Mouse (Mus musculus) embryonic facial prominence, embryonic 12.5 days (tissue): ENCODE measurements at regions not wholly inside any gene's neighbourhood (a gene's known extent, or its start where the extent isn't known, plus 50 kb on each side); places are given as distances from the start of the nearest gene placed in this dataset.

Source experiments
- ATAC-seq: fragments of 200-750 bp; cut with Nextera tagmentation; 2 replicates; pipeline ENCODE4 v1.8.0; 2017; ENCODE audit not compliant: insufficient number of reproducible peaks, insufficient read depth, low FRiP score, low TSS enrichment
- H3K27ac ChIP-seq: fragments of 300-500 bp; sonication (generic); 2 replicates; pipeline ENCODE4 v1.5.1; 2016; ENCODE audit warnings: mild to moderate bottlenecking
- H3K27me3 ChIP-seq: fragments of 300-500 bp; sonication (generic); 2 replicates; pipeline ENCODE4 v1.6.1; 2016; ENCODE audit warnings: mild to moderate bottlenecking, moderate library complexity
- H3K36me3 ChIP-seq: fragments of 300-500 bp; sonication (generic); 2 replicates; pipeline ENCODE4 v1.6.1; 2016; ENCODE audit warnings: mild to moderate bottlenecking
- H3K4me1 ChIP-seq: fragments of 300-500 bp; sonication (generic); 2 replicates; pipeline ENCODE4 v1.6.1; 2016
- H3K4me2 ChIP-seq: fragments of 300-500 bp; sonication (generic); replicated peaks from 2 replicates; pipeline ENCODE4 v1.6.1; 2016; ENCODE audit warnings: mild to moderate bottlenecking, moderate library complexity
- H3K4me3 ChIP-seq: fragments of 300-500 bp; sonication (generic); 2 replicates; pipeline ENCODE4 v1.5.1; 2016; ENCODE audit warnings: mild to moderate bottlenecking
- H3K9ac ChIP-seq: fragments of 300-500 bp; sonication (generic); 2 replicates; pipeline ENCODE4 v1.6.1; 2016; ENCODE audit warnings: mild to moderate bottlenecking, moderate library complexity
- H3K9me3 ChIP-seq: fragments of 300-500 bp; sonication (generic); 2 replicates; pipeline ENCODE4 v1.6.1; 2016; ENCODE audit warnings: mild to moderate bottlenecking, moderate library complexity
- WGBS: fragments of 180-500 bp; shearing (Covaris S2); methylation state at CpG from one replicate; pipeline ENCODE4 v1.1.7; 2016; 5-methylcytosine and 5-hydroxymethylcytosine counted together

- H3K9ac ChIP-seq: no peak overlapping the region
- no peaks in the 10 kb centered on the region for H3K9me3 ChIP-seq
- no peaks in the 10 kb centered on the region for H3K36me3 ChIP-seq
- peaks cover 10% of the 10 kb centered on the region; the same call in 1 of the 2 replicates for H3K4me1 ChIP-seq
- WGBS: 46% methylated on average over 2 of the region's 2 CpGs
- H3K27ac ChIP-seq: no peak overlapping the region
- no peak overlapping the region for H3K4me2 ChIP-seq
- H3K4me3 ChIP-seq: no peak overlapping the region
- no peaks in the 10 kb centered on the region for H3K27me3 ChIP-seq
- no peak for ATAC-seq
These were observed 213.1 kb upstream of the Atp5g3 start for GRCm38 (mm10) chr2:74124252-74124651.

GRCm38 (mm10) chr2:74123360-74124074 lies 212.4 kb upstream of the Atp5g3 start:
- Histone ChIP-seq H3K9me3 (no peaks in the 10 kb centered on the region), H3K4me2 (no peak overlapping the region), H3K27me3 (no peaks in the 10 kb centered on the region), H3K4me1 (peaks cover 3% of the 10 kb centered on the region; the same call in 1 of the 2 replicates), H3K9ac (no peak overlapping the region), H3K27ac (no peak overlapping the region), H3K4me3 (no peak overlapping the region), H3K36me3 (no peaks in the 10 kb centered on the region)
- WGBS: 43% methylated on average over 6 of the region's 6 CpGs
- no peak for ATAC-seq

GRCm38 (mm10) chr2:74122937-74123336 lies 211.8 kb upstream of the Atp5g3 start:
- ATAC-seq: no peak
- Histone ChIP-seq H3K36me3 (no peaks in the 10 kb centered on the region), H3K4me1 (peaks cover 2% of the 10 kb centered on the region; the same call in 1 of the 2 replicates), H3K4me2 (no peak overlapping the region), H3K9ac (no peak overlapping the region), H3K27me3 (no peaks in the 10 kb centered on the region), H3K9me3 (no peaks in the 10 kb centered on the region), H3K27ac (no peak overlapping the region), H3K4me3 (no peak overlapping the region)
- 53% methylated on average over 2 of the region's 2 CpGs for WGBS

GRCm38 (mm10) chr2:74120051-74120450 lies 208.9 kb upstream of the Atp5g3 start:
- Histone ChIP-seq H3K27ac (no peak overlapping the region), H3K9ac (no peak overlapping the region), H3K4me3 (no peak overlapping the region), H3K4me1 (peaks cover 2% of the 10 kb centered on the region; the same call in 1 of the 2 replicates), H3K36me3 (no peaks in the 10 kb centered on the region), H3K4me2 (no peak overlapping the region), H3K9me3 (no peaks in the 10 kb centered on the region), H3K27me3 (no peaks in the 10 kb centered on the region)
- no peak for ATAC-seq
- 37% methylated on average over 10 of the region's 10 CpGs for WGBS

- Histone ChIP-seq H3K4me1 (peaks cover 2% of the 10 kb centered on the region; the same call in 1 of the 2 replicates), H3K9me3 (no peaks in the 10 kb centered on the region), H3K36me3 (no peaks in the 10 kb centered on the region), H3K9ac (no peak overlapping the region), H3K4me3 (no peak overlapping the region), H3K4me2 (no peak overlapping the region), H3K27me3 (no peaks in the 10 kb centered on the region), H3K27ac (no peak overlapping the region)
- 52% methylated on average over 17 of the region's 17 CpGs for WGBS
- ATAC-seq: no peak
These were observed 208.2 kb upstream of the Atp5g3 start for GRCm38 (mm10) chr2:74119167-74119937.

GRCm38 (mm10) chr2:74106472-74106871 lies 195.3 kb upstream of the Atp5g3 start:
- ATAC-seq: no peak
- no peaks in the 10 kb centered on the region for H3K4me1 ChIP-seq
- H3K36me3 ChIP-seq: no peaks in the 10 kb centered on the region
- H3K9me3 ChIP-seq: no peaks in the 10 kb centered on the region
- no peak overlapping the region for H3K4me2 ChIP-seq
- no peak overlapping the region for H3K27ac ChIP-seq
- H3K27me3 ChIP-seq: no peaks in the 10 kb centered on the region
- no peak overlapping the region for H3K9ac ChIP-seq
- WGBS: 87% methylated on average over 4 of the region's 4 CpGs
- no peak overlapping the region for H3K4me3 ChIP-seq

- WGBS: 85% methylated on average over 9 of the region's 9 CpGs
- Histone ChIP-seq H3K9me3 (no peaks in the 10 kb centered on the region), H3K27me3 (no peaks in the 10 kb centered on the region), H3K9ac (no peak overlapping the region), H3K4me3 (no peak overlapping the region), H3K4me1 (0 out of 2 replicates have a peak, but pooled peaks cover 3% of the 10 kb centered on the region), H3K36me3 (no peaks in the 10 kb centered on the region), H3K4me2 (no peak overlapping the region), H3K27ac (no peak overlapping the region)
- ATAC-seq: no peak
These were observed 188.7 kb upstream of the Atp5g3 start for GRCm38 (mm10) chr2:74099671-74100372.

GRCm38 (mm10) chr2:74096809-74097208 lies 185.7 kb upstream of the Atp5g3 start:
- Histone ChIP-seq H3K4me3 (no peak overlapping the region), H3K27ac (no peak overlapping the region), H3K4me1 (0 out of 2 replicates have a peak, but pooled peaks cover 3% of the 10 kb centered on the region), H3K4me2 (no peak overlapping the region), H3K9me3 (no peaks in the 10 kb centered on the region), H3K27me3 (no peaks in the 10 kb centered on the region), H3K36me3 (no peaks in the 10 kb centered on the region), H3K9ac (no peak overlapping the region)
- ATAC-seq: no peak
- WGBS: 64% methylated on average over 2 of the region's 2 CpGs

GRCm38 (mm10) chr2:74093494-74093893 lies 182.4 kb upstream of the Atp5g3 start:
- Histone ChIP-seq H3K27me3 (no peaks in the 10 kb centered on the region), H3K9ac (no peak overlapping the region), H3K9me3 (no peaks in the 10 kb centered on the region), H3K4me2 (no peak overlapping the region), H3K4me3 (no peak overlapping the region), H3K27ac (no peak overlapping the region), H3K4me1 (no peaks in the 10 kb centered on the region), H3K36me3 (no peaks in the 10 kb centered on the region)
- 89% methylated on average over 7 of the region's 7 CpGs for WGBS
- ATAC-seq: no peak

GRCm38 (mm10) chr2:74087375-74087774 lies 176.2 kb upstream of the Atp5g3 start:
- ATAC-seq: no peak
- Histone ChIP-seq H3K9me3 (no peaks in the 10 kb centered on the region), H3K9ac (no peak overlapping the region), H3K27me3 (no peaks in the 10 kb centered on the region), H3K27ac (no peak overlapping the region), H3K4me3 (no peak overlapping the region), H3K36me3 (no peaks in the 10 kb centered on the region), H3K4me2 (no peak overlapping the region), H3K4me1 (no peaks in the 10 kb centered on the region)
- 67% methylated on average over 3 of the region's 3 CpGs for WGBS

- Histone ChIP-seq H3K9me3 (no peaks in the 10 kb centered on the region), H3K27ac (no peak overlapping the region), H3K4me2 (no peak overlapping the region), H3K27me3 (no peaks in the 10 kb centered on the region), H3K9ac (no peak overlapping the region), H3K36me3 (no peaks in the 10 kb centered on the region), H3K4me3 (no peak overlapping the region), H3K4me1 (no peaks in the 10 kb centered on the region)
- WGBS: 95% methylated on average over 6 of the region's 6 CpGs
- ATAC-seq: no peak
These were observed 173.8 kb upstream of the Atp5g3 start for GRCm38 (mm10) chr2:74084971-74085370.
